Mouse (Mus musculus): Measurements from ENCODE around the gene Klhdc10. TPM values are rescaled to one million over a fixed set of nuclear protein-coding genes. Genes with fewer than 3 reads are reported as not detected.

The Klhdc10 gene
- polyA plus RNA-seq, 1 experiment from 2014 or later = 29.4 TPM

GRCm38 (mm10) chr6:30404671-30405070 lies 3.0 kb downstream of the Klhdc10 start:
- H3K4me2 ChIP-seq = peak overlapping the region; percentile 60
- no peaks in the 10 kb centered on the region for H3K36me3 ChIP-seq
- no peak for ATAC-seq (ENCODE audit: low FRiP score)
- H3K27ac ChIP-seq (replicated peaks) = no peak overlapping the region
- H3K27me3 ChIP-seq (replicated peaks) = no peaks in the 10 kb centered on the region
- no peaks in the 10 kb centered on the region for H3K9me3 ChIP-seq (replicated peaks)
- peaks cover 19% of the 10 kb centered on the region for H3K4me1 ChIP-seq
- H3K4me3 ChIP-seq (replicated peaks) = no peak overlapping the region
- peak overlapping the region; percentile 1; the same call in 1 of the 2 replicates for H3K9ac ChIP-seq (replicated peaks)
- WGBS = 87% methylated on average over 5 of the region's 5 CpGs

- 91% methylated on average over 4 of the region's 4 CpGs for WGBS
- H3K4me3 ChIP-seq (replicated peaks) = no peak overlapping the region
- H3K4me2 ChIP-seq = no peak overlapping the region
- H3K4me1 ChIP-seq = peaks cover 12% of the 10 kb centered on the region
- no peaks in the 10 kb centered on the region for H3K9me3 ChIP-seq (replicated peaks)
- no peak for ATAC-seq (ENCODE audit: low FRiP score)
- no peaks in the 10 kb centered on the region for H3K36me3 ChIP-seq
- no peak overlapping the region for H3K27ac ChIP-seq (replicated peaks)
- no peak overlapping the region for H3K9ac ChIP-seq (replicated peaks)
- no peaks in the 10 kb centered on the region for H3K27me3 ChIP-seq (replicated peaks)
These were observed 6.6 kb downstream of the Klhdc10 start for GRCm38 (mm10) chr6:30408276-30408675.

- 80% methylated on average over 7 of the region's 7 CpGs for WGBS
- H3K36me3 ChIP-seq = no peaks in the 10 kb centered on the region
- no peak overlapping the region for H3K9ac ChIP-seq (replicated peaks)
- no peak overlapping the region for H3K4me2 ChIP-seq
- H3K9me3 ChIP-seq (replicated peaks) = no peaks in the 10 kb centered on the region
- H3K4me1 ChIP-seq = peaks cover 7% of the 10 kb centered on the region
- H3K27me3 ChIP-seq (replicated peaks) = no peaks in the 10 kb centered on the region
- H3K27ac ChIP-seq (replicated peaks) = no peak overlapping the region
- H3K4me3 ChIP-seq (replicated peaks) = no peak overlapping the region
- ATAC-seq (ENCODE audit: low FRiP score) = no peak
These were observed 7.9 kb downstream of the Klhdc10 start for GRCm38 (mm10) chr6:30409399-30410093.

- ATAC-seq (ENCODE audit: low FRiP score) = no peak
- Histone ChIP-seq H3K27me3 (replicated peaks) (no peaks in the 10 kb centered on the region), H3K9ac (replicated peaks) (no peak overlapping the region), H3K9me3 (replicated peaks) (no peaks in the 10 kb centered on the region), H3K27ac (replicated peaks) (no peak overlapping the region), H3K36me3 (no peaks in the 10 kb centered on the region), H3K4me1 (no peaks in the 10 kb centered on the region; the same call in 1 of the 2 replicates), H3K4me3 (replicated peaks) (no peak overlapping the region), H3K4me2 (no peak overlapping the region)
- 76% methylated on average over 4 of the region's 4 CpGs for WGBS
These were observed 9.6 kb downstream of the Klhdc10 start for GRCm38 (mm10) chr6:30411311-30411710.

GRCm38 (mm10) chr6:30416126-30416525 lies 14.5 kb downstream of the Klhdc10 start:
- no peak for ATAC-seq (ENCODE audit: low FRiP score)
- H3K36me3 ChIP-seq = 0 out of 2 replicates have a peak, but pooled peaks cover 3% of the 10 kb centered on the region
- 90% methylated on average over 2 of the region's 2 CpGs for WGBS

GRCm38 (mm10) chr6:30416801-30417200 lies 15.1 kb downstream of the Klhdc10 start:
- Histone ChIP-seq H3K27ac (replicated peaks) (no peak overlapping the region), H3K9ac (replicated peaks) (no peak overlapping the region), H3K4me2 (no peak overlapping the region), H3K9me3 (replicated peaks) (no peaks in the 10 kb centered on the region), H3K27me3 (replicated peaks) (no peaks in the 10 kb centered on the region), H3K36me3 (peaks cover 8% of the 10 kb centered on the region; the same call in 1 of the 2 replicates), H3K4me1 (no peaks in the 10 kb centered on the region), H3K4me3 (replicated peaks) (no peak overlapping the region)
- WGBS = 89% methylated on average over 7 of the region's 7 CpGs
- no peak for ATAC-seq (ENCODE audit: low FRiP score)

More at GRCm38 (mm10) chr6:30416126-30416525, 14.5 kb downstream of the Klhdc10 start:
- no peaks in the 10 kb centered on the region for H3K27me3 ChIP-seq (replicated peaks)
- H3K9me3 ChIP-seq (replicated peaks) = no peaks in the 10 kb centered on the region
- no peak overlapping the region for H3K9ac ChIP-seq (replicated peaks)
- no peak overlapping the region for H3K4me3 ChIP-seq (replicated peaks)
- H3K4me2 ChIP-seq = no peak overlapping the region
- no peak overlapping the region for H3K27ac ChIP-seq (replicated peaks)
- H3K4me1 ChIP-seq = no peaks in the 10 kb centered on the region

- WGBS = 78% methylated on average over 3 of the region's 3 CpGs
These were observed 31.0 kb downstream of the Klhdc10 start for GRCm38 (mm10) chr6:30432461-30433192.

DNA sequence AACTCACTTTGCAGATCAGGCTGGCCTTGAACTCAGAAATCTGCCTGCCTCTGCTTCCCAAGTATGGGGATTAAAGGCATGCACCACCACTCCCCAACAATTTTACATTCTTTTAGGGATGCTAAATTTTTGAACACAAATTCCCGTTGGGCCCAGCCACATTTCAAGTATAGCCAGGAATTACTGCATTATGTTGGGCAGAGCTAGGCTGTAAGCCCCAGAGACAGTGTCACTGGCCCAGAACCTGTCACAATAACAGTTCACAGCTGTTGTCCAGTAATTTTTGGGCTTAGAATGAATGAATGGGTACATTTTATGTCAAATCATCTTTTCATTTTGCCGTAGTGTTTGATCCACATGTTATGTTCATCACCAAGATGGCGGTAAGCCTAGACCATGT lies 34.8 kb downstream of the Klhdc10 start:
- no peak for ATAC-seq (ENCODE audit: low FRiP score)
- Histone ChIP-seq H3K9me3 (replicated peaks) (no peaks in the 10 kb centered on the region), H3K27ac (replicated peaks) (no peak overlapping the region), H3K4me2 (no peak overlapping the region), H3K27me3 (replicated peaks) (no peaks in the 10 kb centered on the region), H3K9ac (replicated peaks) (no peak overlapping the region), H3K4me3 (replicated peaks) (no peak overlapping the region), H3K36me3 (peaks cover 6% of the 10 kb centered on the region; the same call in 1 of the 2 replicates), H3K4me1 (peaks cover 2% of the 10 kb centered on the region; the same call in 1 of the 2 replicates)
- WGBS = 92% methylated on average over 3 of the region's 3 CpGs

More at GRCm38 (mm10) chr6:30432461-30433192, 31.0 kb downstream of the Klhdc10 start:
- no peak for ATAC-seq (ENCODE audit: low FRiP score)
- Histone ChIP-seq H3K4me2 (no peak overlapping the region), H3K27me3 (replicated peaks) (no peaks in the 10 kb centered on the region), H3K36me3 (no peaks in the 10 kb centered on the region), H3K4me3 (replicated peaks) (no peak overlapping the region), H3K4me1 (peaks cover 2% of the 10 kb centered on the region; the same call in 1 of the 2 replicates), H3K9ac (replicated peaks) (no peak overlapping the region), H3K27ac (replicated peaks) (no peak overlapping the region), H3K9me3 (replicated peaks) (no peaks in the 10 kb centered on the region)

- ATAC-seq (ENCODE audit: low FRiP score) = no peak
These were observed 35.4 kb downstream of the Klhdc10 start for GRCm38 (mm10) chr6:30437054-30437453.

DNA sequence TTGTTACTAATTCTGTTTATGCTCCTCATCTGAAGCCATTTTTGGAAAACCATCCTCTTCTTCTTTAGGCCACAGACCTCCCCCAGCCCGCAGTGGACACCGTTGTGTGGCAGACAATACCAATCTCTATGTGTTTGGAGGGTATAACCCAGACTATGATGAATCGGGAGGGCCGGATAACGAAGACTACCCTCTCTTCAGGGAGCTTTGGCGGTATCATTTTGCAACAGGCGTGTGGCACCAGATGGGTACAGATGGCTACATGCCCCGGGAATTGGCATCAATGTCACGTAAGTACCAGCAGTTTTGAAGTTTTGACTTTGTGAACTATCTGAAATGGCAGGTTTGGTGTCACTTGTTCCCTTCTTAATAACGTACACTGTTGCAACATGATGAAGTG lies 37.9 kb downstream of the Klhdc10 start:
- H3K9me3 ChIP-seq (replicated peaks) = no peaks in the 10 kb centered on the region
- H3K27ac ChIP-seq (replicated peaks) = no peak overlapping the region
- peaks cover 33% of the 10 kb centered on the region for H3K36me3 ChIP-seq
- no peak overlapping the region for H3K9ac ChIP-seq (replicated peaks)
- H3K4me3 ChIP-seq (replicated peaks) = no peak overlapping the region
- ATAC-seq (ENCODE audit: low FRiP score) = no peak
- H3K27me3 ChIP-seq (replicated peaks) = no peaks in the 10 kb centered on the region
- WGBS = 92% methylated on average over 10 of the region's 10 CpGs
- no peaks in the 10 kb centered on the region for H3K4me1 ChIP-seq
- H3K4me2 ChIP-seq = no peak overlapping the region

More at GRCm38 (mm10) chr6:30437054-30437453, 35.4 kb downstream of the Klhdc10 start:
- Histone ChIP-seq H3K9me3 (replicated peaks) (no peaks in the 10 kb centered on the region), H3K4me2 (no peak overlapping the region), H3K27me3 (replicated peaks) (no peaks in the 10 kb centered on the region), H3K36me3 (peaks cover 12% of the 10 kb centered on the region; the same call in 1 of the 2 replicates), H3K27ac (replicated peaks) (no peak overlapping the region), H3K4me3 (replicated peaks) (no peak overlapping the region), H3K9ac (replicated peaks) (no peak overlapping the region), H3K4me1 (peaks cover 2% of the 10 kb centered on the region; the same call in 1 of the 2 replicates)
- 69% methylated on average over 3 of the region's 3 CpGs for WGBS

DNA sequence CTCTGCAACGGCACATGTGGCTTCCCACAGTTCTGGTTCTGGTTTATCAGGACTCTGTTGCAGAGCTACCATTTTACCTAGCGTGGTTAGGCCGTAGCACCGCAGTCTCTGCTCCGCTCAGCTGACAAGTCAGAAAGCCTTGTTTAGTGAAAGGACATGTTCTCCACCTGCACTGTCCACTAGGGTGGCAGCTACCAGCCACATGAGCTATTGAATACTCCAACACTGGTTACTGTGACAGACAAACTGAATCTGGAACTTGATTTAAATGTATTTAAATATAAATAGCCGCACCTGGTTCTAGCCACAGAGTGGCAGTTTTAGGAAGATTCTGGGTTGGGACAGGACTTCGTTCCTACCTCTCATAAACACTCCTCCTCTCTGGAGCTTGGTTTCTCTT lies 55.3 kb downstream of the Klhdc10 start:
- no peak overlapping the region for H3K4me3 ChIP-seq (replicated peaks)
- no peaks in the 10 kb centered on the region for H3K27me3 ChIP-seq (replicated peaks)
- no peak overlapping the region for H3K4me2 ChIP-seq
- H3K27ac ChIP-seq (replicated peaks) = no peak overlapping the region
- peaks cover 31% of the 10 kb centered on the region for H3K4me1 ChIP-seq
- H3K36me3 ChIP-seq = peaks cover 28% of the 10 kb centered on the region
- 94% methylated on average over 7 of the region's 7 CpGs for WGBS
- no peaks in the 10 kb centered on the region for H3K9me3 ChIP-seq (replicated peaks)
- H3K9ac ChIP-seq (replicated peaks) = no peak overlapping the region
- no peak for ATAC-seq (ENCODE audit: low FRiP score)

DNA sequence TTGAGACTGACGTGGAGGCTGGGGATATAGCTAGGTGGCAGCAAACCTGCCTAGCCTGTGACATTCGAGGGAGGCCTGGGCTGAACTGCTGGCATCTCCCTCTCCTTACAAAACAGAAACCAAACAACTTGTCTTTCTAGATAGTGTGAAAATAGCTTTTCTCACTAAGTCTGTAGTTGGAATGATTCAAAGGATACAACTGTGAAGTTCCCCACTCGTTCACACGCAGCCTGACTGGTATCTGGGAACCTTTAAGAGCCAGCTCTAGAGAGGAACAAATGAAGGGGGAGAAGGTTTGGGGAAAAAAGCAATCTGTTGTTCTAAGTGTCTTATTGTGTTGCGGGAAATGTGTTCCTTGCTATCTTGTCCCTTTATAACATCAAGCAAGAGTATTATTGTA lies 57.0 kb downstream of the Klhdc10 start:
- ATAC-seq (ENCODE audit: low FRiP score) = no peak
- peak overlapping the region; percentile 94; the same call in 1 of the 2 replicates for H3K27ac ChIP-seq (replicated peaks)
- 84% methylated on average over 5 of the region's 5 CpGs for WGBS

More for the DNA sequence above, 57.0 kb downstream of the Klhdc10 start:
- Histone ChIP-seq H3K27me3 (replicated peaks) (no peaks in the 10 kb centered on the region), H3K36me3 (peaks cover 16% of the 10 kb centered on the region), H3K4me3 (replicated peaks) (no peak overlapping the region), H3K9me3 (replicated peaks) (no peaks in the 10 kb centered on the region), H3K9ac (replicated peaks) (no peak overlapping the region), H3K4me1 (peaks cover 40% of the 10 kb centered on the region), H3K4me2 (no peak overlapping the region)

All from neural tube, embryonic 15.5 days (tissue).